Mouse (Mus musculus) heart, postnatal 10 days (tissue): ENCODE data around the gene Tnpo2. TPM values are rescaled to one million over a fixed set of nuclear protein-coding genes. Genes with fewer than 3 reads are reported as not detected.

Experiments
- DNase-seq, 2 experiments: peaks; one replicate each; pipeline ENCODE4 v3.0.0; 2021
- intact Hi-C: fragments of 180-260 bp; cut with DNase I; formaldehyde crosslinking; loops from one replicate; pipeline ENCODE4 v1.15.1; 2025
- microRNA-seq, 2 experiments: library from miRNA; unstranded; fragments of <30 nt; microRNA quantifications; one replicate each; pipeline ENCODE4 v1.2.0; 2022
- total RNA-seq, 2 experiments: library from RNA; stranded (reverse); gene quantifications; 2 replicates each; pipeline ENCODE4 v1.2.3; 2021

The Tnpo2 gene
- total RNA-seq, 2 experiments from 2014 or later, result 32.2 to 39.6 TPM

- DNase-seq, result no peak
- intact Hi-C loops, result no loop called here
Measured at GRCm38 (mm10) chr8:85095566-85095965, 58.9 kb downstream of the Tnpo2 start.

DNA sequence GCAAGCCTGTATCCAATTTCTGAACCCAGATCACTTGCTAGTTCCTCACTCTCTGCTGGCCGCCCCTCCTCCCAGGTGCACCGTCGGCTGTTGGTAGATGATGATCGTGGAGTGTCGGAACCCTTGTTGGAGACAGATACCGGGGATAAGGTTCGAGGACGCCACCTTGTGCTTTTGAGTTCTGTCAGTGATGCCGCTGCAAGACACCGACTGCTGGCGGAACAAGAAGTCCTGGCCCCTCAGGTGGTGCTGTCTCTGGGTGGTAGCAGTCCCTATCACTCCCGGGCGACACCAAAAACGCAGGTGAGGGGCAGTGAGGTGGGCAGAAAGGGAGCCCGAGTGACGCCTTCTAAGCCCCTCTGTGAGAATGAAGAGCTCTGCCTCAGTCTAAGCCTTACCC is 59.5 kb downstream of the Tnpo2 start:
- intact Hi-C loops, result no loop called here
- DNase-seq, result no peak

DNA sequence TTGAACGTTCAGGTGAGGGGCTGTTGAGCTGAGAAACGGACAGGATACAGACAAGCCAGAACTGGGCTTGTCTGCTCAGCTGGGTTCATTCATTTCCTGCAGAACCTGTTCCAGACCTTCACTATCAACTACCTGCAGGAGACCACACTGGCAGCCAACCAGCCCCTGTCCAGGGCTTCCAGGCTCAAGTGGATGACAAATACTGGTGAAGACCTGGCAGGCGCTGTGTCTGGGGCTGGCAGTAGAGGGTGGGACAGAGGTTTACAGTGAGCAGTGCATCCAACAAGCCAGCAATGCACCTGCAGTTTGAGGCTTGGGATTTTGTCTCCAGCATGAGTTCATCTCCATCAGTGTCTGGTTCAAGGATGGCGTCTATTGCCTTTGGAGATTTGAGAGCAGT is 60.1 kb downstream of the Tnpo2 start:
- intact Hi-C loops, result no loop called here

DNA sequence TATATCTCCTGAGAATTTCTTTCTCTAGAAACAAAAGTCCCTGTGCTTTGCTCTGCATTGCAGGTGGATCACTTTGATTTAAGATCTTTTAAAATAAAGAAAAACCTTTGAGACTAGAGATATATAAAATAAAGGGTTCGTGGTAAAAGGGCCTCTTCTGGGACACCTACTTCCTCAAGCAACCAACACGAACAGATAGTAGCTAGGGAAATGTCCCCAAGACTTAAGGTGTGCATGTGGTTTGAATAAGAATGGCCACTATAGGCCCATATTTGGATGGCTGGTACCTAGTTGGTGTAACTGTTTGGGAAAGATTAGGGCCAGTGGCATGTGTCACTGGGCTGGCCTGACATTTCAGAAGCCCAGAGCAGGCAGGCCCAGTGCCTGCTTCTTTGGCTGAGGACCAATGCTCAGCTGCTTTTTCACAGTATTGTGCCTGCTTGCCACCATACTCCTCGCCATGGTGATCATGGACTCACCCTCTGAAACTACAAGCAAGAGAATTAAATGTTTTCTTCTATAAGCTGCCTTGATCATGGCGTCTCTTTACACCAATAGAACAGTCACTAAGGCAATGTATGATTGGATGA is 63.5 kb downstream of the Tnpo2 start:
- intact Hi-C loops, result no loop called here
- DNase-seq, result no peak

More for the DNA sequence above, 60.1 kb downstream of the Tnpo2 start:
- DNase-seq, result no peak

Small RNA genes within 50 kb of the gene (microRNA-seq; reads per million reads assigned to microRNA genes)
- 0.24 to 1.0 reads per million in 2 experiments for gene Mir7070

Other genes with a start within 250 kb of the Tnpo2 start
- 100 to 1,000 TPM; 256 to 266 TPM for gene Nfix, start 236.6 kb upstream of the Tnpo2 start, total RNA-seq
- 1 to 10 TPM; 3.1 to 3.8 TPM for gene Dand5, start 214.1 kb upstream of the Tnpo2 start, total RNA-seq
- 10 to 100 TPM; 23.7 to 25.0 TPM for gene Gadd45gip1, start 205.4 kb upstream of the Tnpo2 start, total RNA-seq
- 10 to 100 TPM; 77.8 to 88.5 TPM for gene Rad23a, start 196.2 kb upstream of the Tnpo2 start, total RNA-seq
- gene Calr, start 190.0 kb upstream of the Tnpo2 start, total RNA-seq, result 100 to 1,000 TPM; 275 to 333 TPM
- 10 to 100 TPM; 31.7 to 32.5 TPM for gene Farsa, start 179.9 kb upstream of the Tnpo2 start, total RNA-seq
- 1 to 10 TPM; 6.9 TPM for gene Syce2, start 164.8 kb upstream of the Tnpo2 start, total RNA-seq
- 10 to 100 TPM; 31.7 to 32.8 TPM for gene Gcdh, start 143.0 kb upstream of the Tnpo2 start, total RNA-seq
- gene Klf1, start 135.0 kb upstream of the Tnpo2 start, total RNA-seq, result under 1 TPM; 0.17 to 0.22 TPM
- 1 to 10 TPM; 6.4 to 7.3 TPM for gene Dnase2a, start 128.4 kb upstream of the Tnpo2 start, total RNA-seq
- gene Mast1, start 99.6 kb upstream of the Tnpo2 start, total RNA-seq, result under 1 TPM in 1 of 2 experiments, not detected in 1; 0.07 TPM
- gene Rtbdn, start 89.9 kb upstream of the Tnpo2 start, total RNA-seq, result not detected
- gene Gm49661, start 67.5 kb upstream of the Tnpo2 start, total RNA-seq, result 1 to 10 TPM in 1 of 2 experiments, not detected in 1; 1.6 TPM
- 100 to 1,000 TPM; 689 to 769 TPM for gene Prdx2, start 67.3 kb upstream of the Tnpo2 start, total RNA-seq
- 10 to 100 TPM; 53.4 to 55.4 TPM for gene Rnaseh2a, start 67.1 kb upstream of the Tnpo2 start, total RNA-seq
- gene Junb, start 58.2 kb upstream of the Tnpo2 start, total RNA-seq, result 10 to 100 TPM; 12.6 to 12.7 TPM
- 1 to 10 TPM; 1.8 to 2.3 TPM for gene Hook2, start 46.3 kb upstream of the Tnpo2 start, total RNA-seq
- gene Best2, start 22.4 kb upstream of the Tnpo2 start, total RNA-seq, result not detected
- 10 to 100 TPM; 78.6 to 79.7 TPM for gene Asna1, start 11.6 kb upstream of the Tnpo2 start, total RNA-seq
- gene Trir, start 10.1 kb upstream of the Tnpo2 start, total RNA-seq, result 100 to 1,000 TPM; 117 to 120 TPM
- gene Fbxw9, start 23.1 kb downstream of the Tnpo2 start, total RNA-seq, result 10 to 100 TPM; 12.6 to 13.0 TPM
- not detected for gene Gm5741, start 31.1 kb downstream of the Tnpo2 start, total RNA-seq
- 10 to 100 TPM; 28.0 to 29.5 TPM for gene Dhps, start 34.8 kb downstream of the Tnpo2 start, total RNA-seq
- gene Wdr83os, start 43.8 kb downstream of the Tnpo2 start, total RNA-seq, result 10 to 100 TPM; 48.5 to 51.6 TPM
- 10 to 100 TPM; 27.4 to 27.7 TPM for gene Wdr83, start 44.4 kb downstream of the Tnpo2 start, total RNA-seq
- gene Man2b1, start 46.4 kb downstream of the Tnpo2 start, total RNA-seq, result 10 to 100 TPM; 32.5 to 34.6 TPM
- gene Zfp791, start 86.2 kb downstream of the Tnpo2 start, total RNA-seq, result 1 to 10 TPM; 2.5 to 2.8 TPM
- not detected for gene Cks1brt, start 115.0 kb downstream of the Tnpo2 start, total RNA-seq
- not detected for gene Olfr371, start 189.1 kb downstream of the Tnpo2 start, total RNA-seq